Mouse (Mus musculus) lung, embryonic 14.5 days (tissue): ENCODE data around the gene Gins2. TPM values are rescaled to one million over a fixed set of nuclear protein-coding genes. Genes with fewer than 3 reads are reported as not detected.

ENCODE experiments used
- ATAC-seq: fragments of 200-750 bp; cut with Nextera tagmentation; 2 replicates; pipeline ENCODE4 v1.8.0; 2017; ENCODE audit warnings: mild to moderate bottlenecking, moderate TSS enrichment, moderate library complexity; ENCODE audit not compliant: insufficient read depth
- DNase-seq: peaks from one replicate; pipeline ENCODE4 v3.0.0-alpha.2; 2015
- H3K27ac ChIP-seq: fragments of 300-500 bp; sonication (generic); 2 replicates; pipeline ENCODE4 v1.5.1; 2014; ENCODE audit warnings: low read depth, mild to moderate bottlenecking, moderate library complexity
- H3K27me3 ChIP-seq: fragments of 300-500 bp; sonication (generic); 2 replicates; pipeline ENCODE4 v1.6.1; 2014; ENCODE audit warnings: low read length, control low read depth; ENCODE audit not compliant: insufficient read depth
- H3K36me3 ChIP-seq: fragments of 300-500 bp; sonication (generic); 2 replicates; pipeline ENCODE4 v1.6.1; 2014; ENCODE audit warnings: control low read depth; ENCODE audit not compliant: insufficient read depth
- H3K4me1 ChIP-seq: fragments of 300-500 bp; sonication (generic); 2 replicates; pipeline ENCODE4 v1.6.1; 2014; ENCODE audit warnings: antibody characterized with exemption, control low read depth; ENCODE audit not compliant: insufficient read depth
- H3K4me2 ChIP-seq: fragments of 300-500 bp; sonication (generic); 2 replicates; pipeline ENCODE4 v1.6.1; 2014; ENCODE audit warnings: mild to moderate bottlenecking
- H3K4me3 ChIP-seq: fragments of 300-500 bp; sonication (generic); 2 replicates; pipeline ENCODE4 v1.5.1; 2014; ENCODE audit warnings: low read depth, low read length
- H3K9ac ChIP-seq: fragments of 300-500 bp; sonication (generic); 2 replicates; pipeline ENCODE4 v1.6.1; 2014
- H3K9me3 ChIP-seq: fragments of 300-500 bp; sonication (generic); 2 replicates; pipeline ENCODE4 v1.6.1; 2016; ENCODE audit warnings: low read depth, low read length, control low read depth
- CTCF ChIP-seq: IDR thresholded peaks from 2 replicates; pipeline ENCODE4 v1.5.1; 2016; ENCODE audit warnings: antibody characterized with exemption, low read depth
- WGBS: fragments of 180-500 bp; shearing (Covaris S2); extraction: QIAGEN DNeasy Blood & Tissue Kit; methylation state at CpG from one replicate; pipeline ENCODE4 v1.1.7; 2014; 5-methylcytosine and 5-hydroxymethylcytosine counted together
- polyA plus RNA-seq: library from polyadenylated mRNA; unstranded; fragments of >200 nt; fragmentation: Nextera tagmentation; extraction: Ambion mirVana; gene quantifications from 2 replicates; pipeline ENCODE4 v1.2.1, GENCODE M21; 2014

Gene Gins2
- polyA plus RNA-seq, 1 experiment from 2014 or later, result 139 TPM

DNA sequence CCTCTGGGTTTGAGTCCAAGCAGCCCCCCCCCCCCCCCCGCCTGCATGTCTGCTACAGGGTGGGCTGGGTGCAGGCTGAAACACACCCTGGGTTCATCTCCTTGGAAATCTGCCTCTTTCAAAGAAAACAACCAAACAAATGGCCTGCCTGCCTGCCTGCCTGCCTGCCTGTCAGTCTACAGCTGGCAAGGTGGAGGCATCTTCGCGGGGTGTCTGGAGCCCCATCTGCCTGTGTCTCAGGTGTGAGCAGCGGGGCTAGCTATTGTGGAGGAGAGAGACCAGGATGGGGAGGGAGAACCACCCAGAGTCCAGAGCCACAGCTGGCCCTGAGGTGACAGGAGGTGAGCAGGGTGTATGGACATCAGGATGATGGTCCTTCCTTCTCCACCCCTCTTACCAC lies 30.9 kb downstream of the Gins2 start:
- Histone ChIP-seq H3K9ac (no peak overlapping the region), H3K4me2 (no peak overlapping the region), H3K9me3 (no peaks in the 10 kb centered on the region), H3K36me3 (peaks cover 29% of the 10 kb centered on the region; the same call in 1 of the 2 replicates), H3K27me3 (no peaks in the 10 kb centered on the region), H3K4me3 (no peak overlapping the region), H3K4me1 (peaks cover 21% of the 10 kb centered on the region), H3K27ac (no peak overlapping the region)
- DNase-seq (no peak), ATAC-seq (no peak)
- no peak for TF ChIP-seq CTCF
- WGBS, result 76% methylated on average over 3 of the region's 4 CpGs

DNA sequence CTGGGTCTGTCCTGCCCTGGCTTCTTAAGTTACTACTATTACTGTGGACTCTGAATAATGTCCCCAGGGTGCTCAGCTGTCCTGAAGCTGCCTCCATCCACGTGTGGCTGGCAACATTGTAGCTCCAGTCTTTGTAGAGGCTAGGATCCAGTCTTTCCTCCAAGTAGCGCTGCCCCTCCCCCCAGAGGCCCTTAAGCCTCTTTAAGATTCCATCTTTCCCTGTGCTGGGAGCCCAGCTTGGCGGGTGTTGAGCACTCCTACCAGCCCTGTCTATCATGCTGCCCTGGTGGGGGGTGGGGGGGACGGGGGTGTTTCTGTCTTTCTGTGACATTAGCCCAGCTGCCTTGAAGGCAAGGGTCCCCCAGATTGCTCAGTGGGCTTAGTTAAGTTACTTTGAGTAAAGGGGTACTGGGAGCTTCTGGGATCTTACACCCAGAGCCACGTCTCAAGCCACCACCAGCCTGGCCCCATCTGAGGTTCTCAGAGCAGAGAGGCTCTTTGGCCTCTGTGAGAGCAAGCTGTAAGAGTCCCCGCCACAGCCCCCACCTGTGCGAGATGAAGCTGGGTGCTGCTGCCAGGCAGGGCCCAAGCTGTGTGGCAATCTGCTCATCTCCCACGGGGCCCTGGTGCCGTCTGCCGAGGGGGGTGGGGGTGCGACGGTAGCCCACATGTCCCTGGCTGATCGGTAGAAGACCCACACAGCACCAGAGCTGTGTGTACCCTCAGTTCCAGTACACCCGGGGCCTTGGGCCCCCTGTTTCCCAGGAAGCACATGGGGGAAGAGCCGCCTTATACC lies 31.7 kb downstream of the Gins2 start:
- DNase-seq, result peak; percentile 63

DNA sequence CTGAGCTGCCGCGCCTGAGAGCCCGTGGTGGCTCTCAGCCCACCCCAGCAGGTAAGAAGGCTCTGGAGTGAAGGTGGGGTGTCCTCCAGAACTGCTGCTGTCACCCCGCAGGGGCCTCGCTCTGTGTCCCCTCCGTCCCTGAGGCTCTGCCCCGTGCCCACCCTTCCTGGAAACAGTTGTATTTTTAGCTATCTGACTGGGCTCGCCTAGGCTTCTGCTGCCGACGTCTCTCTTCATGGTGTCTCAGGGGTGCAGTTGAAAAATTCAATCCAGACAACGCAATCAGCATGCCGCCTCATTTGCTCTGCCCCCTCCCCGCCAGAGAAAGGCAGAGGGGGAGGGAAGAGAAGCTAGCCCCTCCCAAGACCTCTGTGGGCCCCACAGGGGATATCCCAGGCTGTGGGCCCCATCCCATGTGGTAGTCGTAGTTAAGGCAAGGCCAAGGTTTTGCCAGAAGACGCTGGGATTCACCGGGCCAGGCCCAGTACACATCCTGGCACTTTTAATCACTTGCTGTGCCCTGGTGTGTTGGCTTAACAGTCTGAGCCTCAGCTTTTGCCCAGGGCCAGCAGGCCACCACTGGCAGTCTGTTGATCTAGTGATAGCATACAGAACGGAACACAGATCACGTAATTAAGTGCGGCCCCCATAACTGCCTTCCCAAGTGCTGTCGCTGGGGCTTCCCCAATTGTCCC lies 32.8 kb downstream of the Gins2 start:
- H3K36me3 ChIP-seq, result 0 out of 2 replicates have a peak, but pooled peaks cover 23% of the 10 kb centered on the region
- peaks cover 13% of the 10 kb centered on the region; the same call in 1 of the 2 replicates for H3K4me1 ChIP-seq
- H3K4me3 ChIP-seq, result no peak overlapping the region
- H3K9me3 ChIP-seq, result no peaks in the 10 kb centered on the region
- H3K9ac ChIP-seq, result peak overlapping the region; percentile 23; the same call in 1 of the 2 replicates
- no peak for DNase-seq
- TF ChIP-seq CTCF, result no peak
- no peak overlapping the region; the same call in 1 of the 2 replicates for H3K4me2 ChIP-seq
- no peaks in the 10 kb centered on the region for H3K27me3 ChIP-seq
- H3K27ac ChIP-seq, result peak overlapping the region; percentile 33; the same call in 1 of the 2 replicates
- WGBS, result 61% methylated on average over 20 of the region's 20 CpGs
- ATAC-seq, result no peak

More for the DNA sequence above, 31.7 kb downstream of the Gins2 start:
- Histone ChIP-seq H3K9ac (no peak overlapping the region), H3K27me3 (no peaks in the 10 kb centered on the region), H3K27ac (no peak overlapping the region), H3K36me3 (0 out of 2 replicates have a peak, but pooled peaks cover 23% of the 10 kb centered on the region), H3K9me3 (no peaks in the 10 kb centered on the region), H3K4me3 (no peak overlapping the region), H3K4me1 (peaks cover 13% of the 10 kb centered on the region; the same call in 1 of the 2 replicates), H3K4me2 (no peak overlapping the region)
- ATAC-seq, result no peak
- 53% methylated on average over 15 of the region's 15 CpGs for WGBS
- no peak for TF ChIP-seq CTCF

DNA sequence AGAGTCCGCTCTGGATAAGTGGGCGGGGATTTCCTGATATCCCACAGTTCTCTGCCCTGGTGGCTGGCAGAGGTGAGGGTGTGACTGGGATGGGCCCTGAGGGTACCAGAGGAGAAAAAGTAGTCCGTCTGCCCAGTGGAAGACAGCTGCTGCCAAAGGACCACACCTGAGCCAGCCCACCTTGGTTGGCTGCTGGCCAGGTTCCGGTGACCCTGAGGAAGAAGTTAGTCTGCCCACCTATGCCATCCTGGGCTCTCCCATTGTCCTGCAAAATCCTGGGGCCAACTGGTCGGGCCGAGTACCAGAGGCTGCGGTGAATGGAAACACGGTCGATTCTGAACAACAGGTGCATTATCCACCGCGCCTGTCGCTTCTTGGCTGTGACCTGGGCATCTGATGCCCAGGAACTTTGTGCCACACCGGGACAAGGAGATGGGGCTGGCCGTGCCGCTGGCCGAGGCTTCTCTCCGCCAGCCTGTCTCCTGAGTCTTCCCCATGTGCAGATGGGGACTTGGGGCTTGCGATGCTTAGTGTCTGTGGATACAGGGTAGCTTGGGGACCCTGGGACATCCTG lies 34.6 kb downstream of the Gins2 start:
- Histone ChIP-seq H3K9ac (no peak overlapping the region), H3K4me1 (peaks cover 23% of the 10 kb centered on the region), H3K9me3 (no peaks in the 10 kb centered on the region)

DNA sequence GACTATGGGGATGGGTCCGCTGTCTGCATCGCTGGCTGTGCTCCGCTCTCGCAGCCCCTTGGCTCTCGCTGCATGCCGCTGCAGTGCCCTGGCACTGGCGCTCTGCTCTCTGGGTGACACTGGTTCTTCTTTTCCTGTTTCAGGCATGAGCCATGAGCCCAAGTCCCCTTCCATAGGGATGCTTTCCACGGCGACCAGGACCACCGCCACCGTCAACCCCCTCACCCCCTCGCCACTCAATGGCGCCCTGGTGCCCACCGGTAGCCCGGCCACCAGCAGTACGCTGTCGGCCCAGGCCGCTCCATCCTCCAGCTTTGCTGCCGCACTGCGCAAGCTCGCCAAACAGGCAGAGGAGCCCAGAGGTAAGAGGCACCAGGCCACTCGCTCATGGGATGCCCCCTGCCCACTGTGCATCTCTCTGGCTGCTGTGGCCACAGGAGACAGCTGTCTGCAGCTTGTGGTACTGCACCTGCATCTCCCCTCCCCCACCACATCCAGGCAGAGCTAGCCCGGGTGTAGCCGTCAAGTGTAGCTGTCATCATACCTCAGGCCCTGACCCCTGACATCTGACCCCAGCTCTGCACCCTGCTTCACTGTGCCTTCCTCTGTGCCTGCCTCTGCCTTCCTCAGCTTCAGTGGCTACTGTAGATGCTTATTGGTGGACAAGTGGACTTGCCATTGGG lies 35.5 kb downstream of the Gins2 start:
- Histone ChIP-seq H3K4me1 (peaks cover 31% of the 10 kb centered on the region), H3K4me2 (no peak overlapping the region), H3K27me3 (no peaks in the 10 kb centered on the region), H3K36me3 (0 out of 2 replicates have a peak, but pooled peaks cover 15% of the 10 kb centered on the region), H3K9me3 (no peaks in the 10 kb centered on the region), H3K9ac (no peak overlapping the region), H3K27ac (no peak overlapping the region), H3K4me3 (no peak overlapping the region)
- no peak for ATAC-seq
- no peak for DNase-seq
- peak; percentile 20; the same call in 1 of the 2 replicates for TF ChIP-seq CTCF
- 86% methylated on average over 24 of the region's 24 CpGs for WGBS

More for the DNA sequence above, 34.6 kb downstream of the Gins2 start:
- no peak overlapping the region for H3K27ac ChIP-seq
- ATAC-seq (no peak), DNase-seq (no peak)
- 0 out of 2 replicates have a peak, but pooled peaks cover 23% of the 10 kb centered on the region for H3K36me3 ChIP-seq
- WGBS, result 93% methylated on average over 18 of the region's 18 CpGs
- TF ChIP-seq CTCF, result no peak
- no peak overlapping the region for H3K4me2 ChIP-seq
- H3K4me3 ChIP-seq, result no peak overlapping the region
- no peaks in the 10 kb centered on the region for H3K27me3 ChIP-seq

DNA sequence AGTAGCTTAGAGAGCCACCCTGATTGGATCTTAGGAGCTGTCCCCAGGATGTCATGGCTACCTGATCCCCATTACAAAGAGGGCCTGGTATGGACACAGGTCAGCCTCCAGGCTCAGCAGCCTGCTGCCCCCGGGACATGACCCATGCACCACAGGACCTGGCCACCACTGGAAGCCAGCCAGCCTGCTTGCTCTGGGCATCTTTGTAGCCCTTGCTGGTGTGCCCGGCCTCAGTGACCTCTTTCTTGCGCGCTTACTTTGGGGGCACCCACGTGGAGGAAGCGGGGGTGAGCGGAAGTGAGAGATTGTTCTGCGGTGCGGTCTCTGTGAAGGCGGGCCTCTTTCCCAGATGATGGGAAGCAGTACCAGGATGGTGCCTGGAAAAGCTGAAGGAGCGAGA lies 36.6 kb downstream of the Gins2 start:
- H3K4me1 ChIP-seq, result peaks cover 40% of the 10 kb centered on the region
- no peaks in the 10 kb centered on the region for H3K27me3 ChIP-seq
- no peak for TF ChIP-seq CTCF
- H3K36me3 ChIP-seq, result 0 out of 2 replicates have a peak, but pooled peaks cover 15% of the 10 kb centered on the region
- no peaks in the 10 kb centered on the region for H3K9me3 ChIP-seq
- no peak overlapping the region for H3K9ac ChIP-seq
- no peak overlapping the region for H3K27ac ChIP-seq
- DNase-seq, result no peak
- H3K4me3 ChIP-seq, result no peak overlapping the region
- 82% methylated on average over 11 of the region's 11 CpGs for WGBS
- H3K4me2 ChIP-seq, result no peak overlapping the region
- no peak for ATAC-seq
